Mouse (Mus musculus) frontal cortex, postnatal 36 days (tissue): ENCODE measurements around the gene Cntnap2.

Experiments
- DNase-seq, 2 experiments: peaks; one replicate each; pipeline ENCODE4 v3.0.0; 2022; ENCODE audit warnings: low spot score in 2 of 2

The Cntnap2 gene

DNA sequence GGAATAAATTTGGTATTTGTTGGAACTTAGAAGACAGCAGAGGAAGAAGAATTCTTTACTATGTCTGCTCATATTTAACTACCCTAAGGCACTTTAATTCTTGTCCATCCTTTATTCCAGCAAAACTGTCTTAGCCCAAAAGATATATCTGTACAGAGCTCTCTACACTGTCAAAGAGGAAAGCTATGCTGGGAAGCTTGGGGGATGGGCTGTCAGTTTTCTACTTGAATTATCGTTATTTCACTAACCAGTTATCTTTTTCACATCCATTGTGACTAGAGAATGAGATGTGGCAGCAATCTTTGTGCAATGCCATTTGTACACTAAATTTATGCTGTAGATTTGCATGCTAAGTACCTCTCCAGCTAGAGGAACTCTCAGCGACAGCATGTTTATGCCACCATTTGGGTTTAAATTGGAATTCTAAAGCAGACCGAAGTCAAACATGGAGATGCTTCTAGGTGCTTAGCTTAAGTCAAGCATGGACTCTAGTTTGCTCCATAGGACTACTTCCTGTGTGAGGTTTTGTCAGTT, 268.9 kb downstream of the Cntnap2 start:
- DNase-seq: no peak

DNA sequence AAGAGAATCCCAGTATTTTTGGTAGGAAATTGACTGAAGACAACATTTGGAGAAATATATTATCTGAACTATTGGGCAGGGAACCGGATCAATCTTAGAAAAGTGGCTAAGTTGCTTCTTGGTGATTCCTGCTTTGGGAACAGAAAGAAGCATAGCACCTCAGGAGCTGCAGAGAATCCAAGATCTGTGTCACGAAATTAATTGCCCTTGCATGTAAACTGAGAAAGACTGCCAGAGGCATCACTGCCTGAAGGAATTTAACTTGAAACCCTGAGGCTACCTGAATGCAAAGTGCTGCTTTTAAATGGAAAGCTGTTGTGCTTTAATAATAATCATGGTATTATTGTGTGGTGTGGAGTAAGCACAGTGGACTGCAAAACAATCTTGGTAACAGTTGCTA, 286.2 kb downstream of the Cntnap2 start:
- no peak for DNase-seq

- no peak for DNase-seq
Measured at GRCm38 (mm10) chr6:45345953-45346352, 286.8 kb downstream of the Cntnap2 start.

DNA sequence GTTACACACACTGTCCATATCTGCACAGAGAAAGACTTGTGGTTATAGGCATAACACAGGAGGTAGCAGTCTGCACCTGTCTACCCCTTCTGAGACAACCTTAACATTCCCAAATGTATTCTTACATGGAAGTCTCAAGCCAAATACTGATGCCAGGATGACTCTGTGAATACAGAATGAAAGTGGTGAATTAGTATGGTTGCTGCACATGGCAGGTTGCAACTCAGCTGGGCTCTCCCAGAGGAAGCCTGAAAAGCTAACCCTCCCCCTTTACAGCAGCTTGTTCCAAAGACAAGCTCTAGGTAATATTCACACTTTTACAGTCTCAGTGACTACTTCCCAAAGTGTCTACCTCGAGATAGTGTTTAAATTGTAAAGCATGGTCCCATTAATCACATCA, 307.3 kb downstream of the Cntnap2 start:
- DNase-seq: no peak

GRCm38 (mm10) chr6:45381126-45381525, 322.0 kb downstream of the Cntnap2 start:
- no peak for DNase-seq

- no peak for DNase-seq
Measured at GRCm38 (mm10) chr6:45389034-45389433, 329.9 kb downstream of the Cntnap2 start.

DNA sequence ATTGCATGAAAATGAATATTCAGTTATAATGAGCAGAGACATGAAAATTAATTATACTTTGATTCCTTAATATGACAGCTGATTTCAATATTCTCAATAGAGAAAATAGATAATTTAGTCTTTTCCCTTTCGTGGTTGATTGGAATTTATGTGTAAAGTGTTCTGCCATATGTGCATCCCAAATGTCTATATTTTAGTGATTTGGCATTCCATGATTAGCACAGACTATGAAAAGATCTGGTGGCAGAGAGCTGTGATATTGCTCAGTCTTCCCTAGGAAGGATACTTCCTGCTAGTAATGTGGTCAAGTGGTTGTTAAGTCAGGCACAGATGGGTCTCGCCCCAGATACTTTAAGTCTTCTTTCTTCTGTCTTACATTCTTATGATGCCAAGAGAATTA, 354.5 kb downstream of the Cntnap2 start:
- DNase-seq: no peak

DNA sequence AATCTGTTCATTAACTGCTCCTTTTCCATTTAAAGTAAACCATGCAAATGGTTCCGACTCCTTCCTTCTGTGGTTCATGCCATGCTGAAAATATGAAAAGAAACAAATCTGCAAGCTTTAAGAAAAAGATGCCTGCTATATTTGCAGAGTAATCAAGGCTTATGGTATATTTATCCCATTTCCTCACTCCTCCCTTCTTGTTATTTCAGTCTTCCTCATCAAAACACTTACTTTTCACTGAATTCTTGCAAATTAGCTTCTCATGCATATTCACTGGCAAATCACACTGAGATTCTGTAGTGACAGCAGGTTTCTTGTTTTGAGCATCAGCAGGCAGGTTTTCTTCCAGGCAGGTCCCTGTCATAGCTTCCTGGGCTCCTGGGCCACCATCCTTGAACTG, 396.3 kb downstream of the Cntnap2 start:
- DNase-seq: peak; percentile 8 to 20

- DNase-seq: no peak
Measured at GRCm38 (mm10) chr6:45518221-45518620, 459.1 kb downstream of the Cntnap2 start.

DNA sequence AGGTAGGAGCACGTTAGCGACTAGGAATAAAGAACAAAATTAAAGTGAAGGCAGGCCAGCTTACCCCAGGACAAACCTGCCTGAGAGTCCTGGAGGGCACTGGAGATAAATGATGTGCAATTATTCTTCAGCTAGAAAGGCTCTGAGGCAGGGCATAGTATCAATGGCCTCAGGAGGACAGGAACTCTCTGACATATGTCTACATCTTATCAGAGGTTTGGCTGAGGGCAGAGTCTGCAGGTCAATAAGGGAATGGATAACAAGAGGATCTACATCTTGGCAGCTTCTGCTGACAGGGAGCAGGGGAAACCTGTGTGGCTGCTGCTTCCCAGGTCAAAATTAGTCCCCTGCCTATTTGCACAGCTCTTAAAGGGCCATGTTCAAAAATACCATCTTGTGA, 477.8 kb downstream of the Cntnap2 start:
- DNase-seq: no peak

- no peak for DNase-seq
Measured at GRCm38 (mm10) chr6:45544319-45544875, 485.2 kb downstream of the Cntnap2 start.

DNA sequence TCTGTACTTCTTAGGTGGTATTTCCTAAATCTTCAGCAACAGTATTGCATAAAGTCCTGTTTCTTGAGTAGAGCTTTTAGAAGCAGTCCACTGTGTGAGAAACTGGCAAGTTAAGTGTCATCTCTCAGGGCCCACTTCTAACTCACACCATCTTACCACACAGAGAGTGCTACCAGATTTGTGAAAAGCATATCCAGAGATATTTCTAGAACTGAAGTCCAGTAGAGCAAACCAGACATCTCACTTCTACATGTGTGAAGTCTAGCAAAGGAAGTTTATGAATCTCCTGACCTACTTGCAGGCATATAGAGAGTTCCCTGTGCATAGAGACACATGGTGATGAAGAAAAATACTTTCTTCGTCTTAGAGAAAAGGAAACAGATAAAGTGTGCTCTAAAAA, 500.6 kb downstream of the Cntnap2 start:
- peak in 1 of 2 experiments; percentile 10 for DNase-seq

DNA sequence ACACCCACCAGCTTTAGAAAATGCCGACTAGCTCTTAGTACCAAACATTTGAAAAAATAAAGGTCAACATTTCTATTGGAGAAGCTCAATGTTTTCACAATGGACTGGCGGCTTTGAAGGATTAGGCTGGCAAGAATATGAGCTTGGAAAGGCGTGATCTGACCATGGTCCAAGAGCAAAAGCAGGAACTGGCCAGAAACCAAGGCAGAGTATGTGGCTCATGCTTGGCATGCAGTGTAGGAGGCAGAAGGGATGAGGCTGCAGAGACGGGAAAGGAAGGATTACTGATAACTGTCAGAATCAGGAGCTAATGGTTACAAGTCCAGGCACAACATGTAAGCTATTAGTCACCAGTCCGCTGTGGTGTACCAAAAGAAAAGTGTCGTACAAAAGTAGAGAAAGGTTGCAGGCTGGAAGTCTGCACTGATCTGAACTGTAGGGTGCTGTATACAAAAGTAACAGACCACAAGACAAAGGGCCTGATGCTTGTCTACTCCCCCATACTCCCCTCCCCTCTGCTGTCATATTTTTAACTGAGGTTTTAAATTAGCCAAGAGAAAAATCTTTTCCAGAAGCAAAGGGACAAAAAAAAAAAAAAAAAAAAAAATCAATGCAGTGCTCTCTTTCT, 525.4 kb downstream of the Cntnap2 start:
- DNase-seq: peak; percentile 6 to 14

GRCm38 (mm10) chr6:45589084-45589483, 529.9 kb downstream of the Cntnap2 start:
- no peak for DNase-seq

GRCm38 (mm10) chr6:45647017-45647416, 587.9 kb downstream of the Cntnap2 start:
- DNase-seq: no peak

- no peak for DNase-seq
Measured at GRCm38 (mm10) chr6:45648419-45648818, 589.3 kb downstream of the Cntnap2 start.

DNA sequence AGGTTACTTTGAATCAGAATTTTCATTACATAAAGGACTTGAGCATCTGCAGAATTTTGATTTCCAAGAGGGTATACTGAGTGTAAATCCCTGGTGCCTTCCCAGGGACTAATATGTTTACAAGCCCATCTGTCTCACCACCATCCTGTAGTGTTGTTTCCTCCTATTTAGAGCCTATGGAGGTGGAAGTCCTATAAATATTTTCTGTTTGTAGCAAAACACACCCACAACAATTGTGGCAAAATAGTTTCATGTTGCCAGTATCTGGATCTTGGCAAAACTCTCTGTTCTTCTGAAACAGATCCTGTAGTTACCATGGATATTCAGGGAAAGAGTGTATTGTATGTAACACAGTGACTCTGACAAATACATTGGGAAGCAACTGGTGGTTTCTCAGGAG, 641.1 kb downstream of the Cntnap2 start:
- peak in 1 of 2 experiments; percentile 36 for DNase-seq

DNA sequence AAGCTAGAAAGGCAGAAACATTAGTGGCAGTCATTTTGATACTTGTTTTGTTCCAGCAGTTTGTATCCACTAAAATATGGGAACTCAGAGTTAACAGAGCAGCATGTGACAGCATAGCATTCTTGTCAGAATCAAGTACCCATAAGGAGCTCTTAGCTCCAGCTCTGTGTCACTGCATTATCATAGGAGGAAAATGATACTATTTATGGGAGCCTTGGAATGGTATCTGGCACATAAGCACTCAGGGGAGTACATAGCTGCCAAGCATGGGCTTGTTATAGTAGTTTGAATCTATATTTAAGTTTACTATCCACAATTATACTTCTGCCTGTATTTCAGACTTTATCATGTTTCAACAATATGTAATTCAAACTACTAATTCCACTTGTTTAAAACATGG, 732.5 kb downstream of the Cntnap2 start:
- peak in 1 of 2 experiments; percentile 30 for DNase-seq

DNA sequence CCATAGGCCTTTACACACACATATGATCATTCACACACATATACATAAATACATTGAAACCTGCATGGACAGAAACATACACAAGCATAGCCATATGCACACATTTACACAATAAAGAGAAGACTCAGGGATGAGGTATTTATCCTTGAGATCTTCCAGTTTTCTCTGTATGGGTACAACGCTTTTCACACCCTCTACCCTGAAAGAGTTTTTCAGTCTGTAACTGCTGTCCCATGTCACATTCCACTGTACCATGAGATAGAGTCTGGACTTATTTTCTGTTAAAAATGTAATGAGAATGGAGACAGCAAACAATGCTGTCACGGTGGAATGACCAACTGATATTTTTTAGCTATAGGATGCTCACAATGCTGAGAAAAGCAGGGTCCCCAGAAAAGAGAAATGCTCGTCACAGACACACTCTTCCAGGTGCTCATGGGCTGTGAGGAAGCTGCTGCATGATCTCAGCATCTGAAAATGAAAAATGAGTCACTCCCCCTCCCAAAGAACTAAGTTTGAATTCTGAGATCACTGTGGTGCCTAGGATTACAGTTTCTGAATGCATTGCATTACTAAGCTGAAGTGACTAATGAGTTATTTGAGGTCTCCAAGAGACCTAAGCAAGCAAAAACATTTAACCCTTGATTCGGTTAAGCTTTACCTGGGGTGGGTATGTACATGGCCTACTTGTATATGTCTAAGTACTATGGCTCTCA, 782.6 kb downstream of the Cntnap2 start:
- no peak for DNase-seq

- DNase-seq: peak in 1 of 2 experiments; percentile 14
Measured at GRCm38 (mm10) chr6:45843736-45844135, 784.6 kb downstream of the Cntnap2 start.

DNA sequence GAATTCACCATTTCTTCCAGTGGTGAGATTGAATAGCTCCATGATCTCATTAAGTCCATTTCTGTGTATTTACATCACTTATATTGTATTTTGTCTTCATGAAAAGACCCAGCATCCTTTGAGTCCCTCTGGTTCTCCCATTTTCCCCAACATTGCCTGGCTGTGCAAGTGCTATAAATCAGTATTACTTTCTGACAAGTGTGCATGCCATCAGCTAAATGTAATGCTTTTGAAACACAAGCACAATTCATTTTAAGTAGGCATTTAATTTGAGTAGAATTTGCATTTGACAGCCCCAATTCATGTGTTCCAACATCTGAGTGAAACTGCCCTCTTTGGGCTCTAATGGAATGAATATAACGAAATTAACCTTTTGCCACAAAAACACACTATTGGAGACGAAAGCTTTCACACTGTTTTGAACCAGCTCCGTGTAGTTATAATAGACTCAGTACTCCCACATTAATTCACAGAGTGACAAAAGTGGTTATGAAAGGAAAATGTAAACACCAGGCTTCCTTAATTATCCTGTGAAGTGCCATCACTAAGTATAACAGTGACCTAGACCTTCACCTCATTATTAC, 812.3 kb downstream of the Cntnap2 start:
- no peak for DNase-seq

DNA sequence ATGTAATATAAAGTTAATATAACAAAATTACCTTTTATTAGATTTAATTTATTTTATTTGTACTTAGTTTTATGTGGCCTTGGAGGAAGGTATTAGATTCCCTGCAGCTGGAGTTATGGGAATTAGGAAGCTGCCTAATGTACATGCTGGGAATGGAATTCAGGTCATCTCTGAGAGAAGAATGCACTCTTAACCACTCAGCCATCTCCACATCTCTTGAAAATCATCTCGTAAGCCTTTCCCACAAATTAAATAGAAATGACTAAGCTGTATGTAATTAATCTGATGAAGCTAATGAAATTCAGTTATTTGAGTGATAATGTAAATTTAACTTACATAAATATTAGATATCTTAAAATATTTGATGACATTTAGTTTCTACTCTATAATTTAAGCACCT, 826.3 kb downstream of the Cntnap2 start:
- DNase-seq: no peak

DNA sequence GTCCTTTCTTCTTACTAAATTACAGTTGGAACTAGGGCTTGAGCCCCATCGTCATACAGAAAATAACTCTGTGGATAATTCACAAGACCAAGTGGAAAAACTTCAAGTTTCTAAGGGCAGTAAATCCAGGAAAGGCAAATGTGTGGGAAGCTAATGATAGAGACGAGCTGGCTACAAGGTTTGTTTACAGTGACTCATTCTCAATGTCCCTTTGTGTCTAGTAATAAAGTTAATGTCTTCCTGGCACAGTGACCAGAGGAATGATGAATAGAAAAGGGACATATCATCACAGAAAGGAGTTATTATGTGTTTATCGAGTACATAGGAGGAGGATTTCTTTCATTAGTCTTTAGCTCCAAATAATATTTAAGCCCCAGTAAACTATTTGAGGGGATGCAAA, 828.7 kb downstream of the Cntnap2 start:
- no peak for DNase-seq
